Mouse (Mus musculus) hindbrain, embryonic 15.5 days (tissue): Measurements from ENCODE around the gene Ston1. TPM values are rescaled to one million over a fixed set of nuclear protein-coding genes. Genes with fewer than 3 reads are reported as not detected.

Source experiments
- ATAC-seq: fragments of 200-750 bp; cut with Nextera tagmentation; 2 replicates; pipeline ENCODE4 v1.8.0; 2017; ENCODE audit warnings: low read depth, moderate number of reproducible peaks, moderate TSS enrichment; ENCODE audit not compliant: low FRiP score
- H3K27ac ChIP-seq: fragments of 300-500 bp; sonication (generic); replicated peaks from 2 replicates; pipeline ENCODE4 v1.5.1; 2015; ENCODE audit warnings: mild to moderate bottlenecking, inconsistent platforms
- H3K27me3 ChIP-seq: fragments of 300-500 bp; sonication (generic); 2 replicates; pipeline ENCODE4 v1.6.1; 2015; ENCODE audit warnings: control low read depth, inconsistent platforms
- H3K36me3 ChIP-seq: fragments of 300-500 bp; sonication (generic); 2 replicates; pipeline ENCODE4 v1.6.1; 2015; ENCODE audit warnings: control low read depth, inconsistent platforms
- H3K4me1 ChIP-seq: fragments of 300-500 bp; sonication (generic); replicated peaks from 2 replicates; pipeline ENCODE4 v1.6.1; 2015; ENCODE audit warnings: control low read depth, inconsistent platforms
- H3K4me2 ChIP-seq: fragments of 300-500 bp; sonication (generic); 2 replicates; pipeline ENCODE4 v1.6.1; 2015; ENCODE audit warnings: moderate library complexity, mild to moderate bottlenecking, inconsistent platforms
- H3K4me3 ChIP-seq: fragments of 300-500 bp; sonication (generic); 2 replicates; pipeline ENCODE4 v1.5.1; 2015; ENCODE audit warnings: mild to moderate bottlenecking, inconsistent platforms
- H3K9ac ChIP-seq: fragments of 300-500 bp; sonication (generic); 2 replicates; pipeline ENCODE4 v1.6.1; 2015; ENCODE audit warnings: inconsistent platforms
- H3K9me3 ChIP-seq: fragments of 300-500 bp; sonication (generic); 2 replicates; pipeline ENCODE4 v1.6.1; 2016; ENCODE audit warnings: control low read depth, inconsistent platforms
- WGBS: fragments of 180-500 bp; shearing (Covaris S2); methylation state at CpG from one replicate; pipeline ENCODE4 v1.1.7; 2015; 5-methylcytosine and 5-hydroxymethylcytosine counted together
- polyA plus RNA-seq: library from polyadenylated mRNA; unstranded; fragments of >200 nt; fragmentation: Nextera tagmentation; extraction: Ambion mirVana; gene quantifications from 2 replicates; pipeline ENCODE4 v1.2.1, GENCODE M21; 2015

The Ston1 gene
- polyA plus RNA-seq, 1 experiment from 2014 or later, result 1.7 TPM

- Histone ChIP-seq H3K27me3 (no peaks in the 10 kb centered on the region), H3K27ac (no peak overlapping the region), H3K4me3 (no peak overlapping the region), H3K4me1 (peaks cover 18% of the 10 kb centered on the region), H3K4me2 (no peak overlapping the region), H3K36me3 (0 out of 2 replicates have a peak, but pooled peaks cover 3% of the 10 kb centered on the region), H3K9me3 (no peaks in the 10 kb centered on the region), H3K9ac (no peak overlapping the region)
- no peak for ATAC-seq
- 84% methylated on average over 4 of the region's 4 CpGs for WGBS
Observed at GRCm38 (mm10) chr17:88595071-88595470, 2.4 kb upstream of the Ston1 start.

- Histone ChIP-seq H3K36me3 (0 out of 2 replicates have a peak, but pooled peaks cover 3% of the 10 kb centered on the region), H3K27ac (no peak overlapping the region), H3K9ac (no peak overlapping the region), H3K4me2 (no peak overlapping the region), H3K4me3 (no peak overlapping the region), H3K27me3 (no peaks in the 10 kb centered on the region), H3K4me1 (peaks cover 18% of the 10 kb centered on the region), H3K9me3 (no peaks in the 10 kb centered on the region)
- ATAC-seq, result no peak
- 83% methylated on average over 4 of the region's 4 CpGs for WGBS
Observed at GRCm38 (mm10) chr17:88596068-88596467, 1.4 kb upstream of the Ston1 start.

- Histone ChIP-seq H3K4me2 (peak overlapping the region; percentile 93), H3K27me3 (no peaks in the 10 kb centered on the region), H3K36me3 (0 out of 2 replicates have a peak, but pooled peaks cover 3% of the 10 kb centered on the region), H3K4me3 (peak overlapping the region; percentile 57), H3K9ac (peak overlapping the region; percentile 53), H3K27ac (peak overlapping the region; percentile 84), H3K4me1 (peaks cover 18% of the 10 kb centered on the region), H3K9me3 (no peaks in the 10 kb centered on the region)
- peak; percentile 1 for ATAC-seq
- 29% methylated on average over 16 of the region's 16 CpGs for WGBS
Observed at GRCm38 (mm10) chr17:88596544-88597221, 801 bp upstream of the Ston1 start.

- Histone ChIP-seq H3K27ac (peak overlapping the region; percentile 84), H3K27me3 (no peaks in the 10 kb centered on the region), H3K4me1 (peaks cover 18% of the 10 kb centered on the region), H3K9ac (peak overlapping the region; percentile 53), H3K4me3 (peak overlapping the region; percentile 57), H3K9me3 (no peaks in the 10 kb centered on the region), H3K4me2 (peak overlapping the region; percentile 93), H3K36me3 (no peaks in the 10 kb centered on the region)
- ATAC-seq, result no peak
- WGBS, result 3% methylated on average over 5 of the region's 5 CpGs
Observed at GRCm38 (mm10) chr17:88598056-88598420, 554 bp downstream of the Ston1 start.

- Histone ChIP-seq H3K4me2 (peak overlapping the region; percentile 93), H3K9ac (no peak overlapping the region), H3K36me3 (no peaks in the 10 kb centered on the region), H3K27me3 (no peaks in the 10 kb centered on the region), H3K4me3 (peak overlapping the region; percentile 3; the same call in 1 of the 2 replicates), H3K4me1 (peaks cover 18% of the 10 kb centered on the region), H3K27ac (0 out of 2 replicates have a peak overlapping the region, but pooled peaks have one; percentile 17), H3K9me3 (no peaks in the 10 kb centered on the region)
- ATAC-seq, result no peak
- WGBS, result 19% methylated on average over 14 of the region's 14 CpGs
Observed at GRCm38 (mm10) chr17:88598570-88599368, 1.3 kb downstream of the Ston1 start.

GRCm38 (mm10) chr17:88600492-88601026 is 3.1 kb downstream of the Ston1 start:
- Histone ChIP-seq H3K27me3 (no peaks in the 10 kb centered on the region), H3K9me3 (no peaks in the 10 kb centered on the region), H3K4me1 (peaks cover 18% of the 10 kb centered on the region), H3K27ac (no peak overlapping the region), H3K4me2 (no peak overlapping the region), H3K9ac (no peak overlapping the region), H3K4me3 (no peak overlapping the region), H3K36me3 (no peaks in the 10 kb centered on the region)
- no peak for ATAC-seq
- 88% methylated on average over 8 of the region's 8 CpGs for WGBS

- no peaks in the 10 kb centered on the region for H3K9me3 ChIP-seq
- no peak overlapping the region for H3K4me2 ChIP-seq
- no peak overlapping the region for H3K9ac ChIP-seq
- 85% methylated on average over 11 of the region's 11 CpGs for WGBS
- peaks cover 3% of the 10 kb centered on the region; the same call in 1 of the 2 replicates for H3K4me1 ChIP-seq
- ATAC-seq, result no peak
- no peaks in the 10 kb centered on the region for H3K27me3 ChIP-seq
- H3K36me3 ChIP-seq, result no peaks in the 10 kb centered on the region
- H3K4me3 ChIP-seq, result no peak overlapping the region
- H3K27ac ChIP-seq, result no peak overlapping the region
Observed at GRCm38 (mm10) chr17:88603943-88604342, 6.5 kb downstream of the Ston1 start.

- Histone ChIP-seq H3K9ac (no peak overlapping the region), H3K4me3 (no peak overlapping the region), H3K4me1 (no peaks in the 10 kb centered on the region), H3K27me3 (no peaks in the 10 kb centered on the region), H3K27ac (no peak overlapping the region), H3K9me3 (no peaks in the 10 kb centered on the region), H3K36me3 (no peaks in the 10 kb centered on the region), H3K4me2 (no peak overlapping the region)
- no peak for ATAC-seq
- WGBS, result 83% methylated on average over 2 of the region's 2 CpGs
Observed at GRCm38 (mm10) chr17:88606056-88606455, 8.6 kb downstream of the Ston1 start.

GRCm38 (mm10) chr17:88609361-88609760 is 11.9 kb downstream of the Ston1 start:
- Histone ChIP-seq H3K4me2 (no peak overlapping the region), H3K27ac (no peak overlapping the region)
- WGBS, result 80% methylated on average over 15 of the region's 15 CpGs

GRCm38 (mm10) chr17:88611057-88611456 is 13.6 kb downstream of the Ston1 start:
- Histone ChIP-seq H3K9me3 (no peaks in the 10 kb centered on the region), H3K36me3 (no peaks in the 10 kb centered on the region), H3K4me2 (no peak overlapping the region), H3K4me3 (no peak overlapping the region), H3K9ac (no peak overlapping the region), H3K27ac (no peak overlapping the region), H3K4me1 (no peaks in the 10 kb centered on the region), H3K27me3 (no peaks in the 10 kb centered on the region)
- WGBS, result 79% methylated on average over 2 of the region's 2 CpGs
- ATAC-seq, result no peak

More at GRCm38 (mm10) chr17:88609361-88609760, 11.9 kb downstream of the Ston1 start:
- H3K9ac ChIP-seq, result no peak overlapping the region
- H3K9me3 ChIP-seq, result no peaks in the 10 kb centered on the region
- no peaks in the 10 kb centered on the region for H3K27me3 ChIP-seq
- ATAC-seq, result no peak
- H3K36me3 ChIP-seq, result no peaks in the 10 kb centered on the region
- no peak overlapping the region for H3K4me3 ChIP-seq
- no peaks in the 10 kb centered on the region for H3K4me1 ChIP-seq

GRCm38 (mm10) chr17:88613172-88613571 is 15.7 kb downstream of the Ston1 start:
- no peaks in the 10 kb centered on the region for H3K4me1 ChIP-seq
- no peak overlapping the region for H3K4me3 ChIP-seq
- no peak overlapping the region for H3K27ac ChIP-seq
- no peak for ATAC-seq
- H3K9me3 ChIP-seq, result no peaks in the 10 kb centered on the region
- no peak overlapping the region for H3K9ac ChIP-seq
- no peaks in the 10 kb centered on the region for H3K27me3 ChIP-seq
- 58% methylated on average over 6 of the region's 6 CpGs for WGBS
- H3K4me2 ChIP-seq, result no peak overlapping the region
- no peaks in the 10 kb centered on the region for H3K36me3 ChIP-seq

GRCm38 (mm10) chr17:88613721-88614120 is 16.2 kb downstream of the Ston1 start:
- Histone ChIP-seq H3K27ac (no peak overlapping the region), H3K36me3 (no peaks in the 10 kb centered on the region), H3K27me3 (no peaks in the 10 kb centered on the region), H3K9me3 (no peaks in the 10 kb centered on the region), H3K4me3 (no peak overlapping the region), H3K4me1 (no peaks in the 10 kb centered on the region), H3K4me2 (no peak overlapping the region), H3K9ac (no peak overlapping the region)
- 87% methylated on average over 3 of the region's 3 CpGs for WGBS
- ATAC-seq, result no peak
